Mouse (Mus musculus) right cerebral cortex, postnatal 36 days (tissue): Measurements from ENCODE around the gene Zfp287.
A peak's percentile ranks its signal among the peaks of the same experiment; 100 is the strongest.
"Not testable (repeated sequence)": the region's sequence is repeated elsewhere in the genome, so short reads cannot be mapped to it uniquely, and the experiment has no call there.

Source experiments
- DNase-seq, 2 experiments: peaks; one replicate each; pipeline ENCODE4 v3.0.0; 2022; ENCODE audit warnings: low spot score in 2 of 2, mixed read lengths in 1 of 2

Zfp287 gene

DNA sequence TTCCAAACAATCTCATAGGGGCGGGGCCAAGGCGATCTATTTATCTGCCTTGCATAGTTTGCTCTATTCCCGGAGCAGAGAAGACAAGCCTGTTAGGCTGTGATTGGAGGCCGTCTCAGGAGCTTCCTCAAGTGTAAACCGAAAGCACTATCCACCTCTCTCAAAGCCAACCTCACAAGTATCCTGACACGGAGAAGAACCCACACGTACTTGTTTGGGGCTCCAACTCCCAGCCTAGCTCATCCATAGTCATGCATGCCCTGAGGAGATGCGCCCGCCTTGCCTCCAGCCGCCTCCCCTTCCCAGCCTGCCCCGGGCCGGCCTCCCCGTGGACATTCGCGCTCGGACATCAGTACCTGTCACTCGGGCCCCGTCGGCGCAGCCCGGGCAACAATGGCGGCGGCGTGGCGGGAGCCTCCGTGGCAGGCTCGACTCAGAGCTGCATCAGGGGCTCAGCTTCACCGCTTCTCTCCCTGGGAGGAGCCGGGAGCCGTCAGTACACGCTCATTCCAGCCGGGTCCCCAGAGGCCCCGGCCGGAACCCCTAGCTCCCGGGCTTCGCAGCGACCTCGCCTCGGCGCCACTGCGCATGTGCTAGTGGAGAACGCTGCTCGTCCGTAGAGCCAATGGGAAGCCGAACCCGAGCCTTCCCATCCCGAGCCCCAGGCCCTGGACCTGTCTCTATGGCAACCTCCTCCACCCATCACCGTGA lies at the start of gene Zfp287:
TSS of gene Zfp287 (minus strand) at position 595 of the 711 bp plus-strand sequence.
- peak; percentile 89 to 92 for DNase-seq

DNA sequence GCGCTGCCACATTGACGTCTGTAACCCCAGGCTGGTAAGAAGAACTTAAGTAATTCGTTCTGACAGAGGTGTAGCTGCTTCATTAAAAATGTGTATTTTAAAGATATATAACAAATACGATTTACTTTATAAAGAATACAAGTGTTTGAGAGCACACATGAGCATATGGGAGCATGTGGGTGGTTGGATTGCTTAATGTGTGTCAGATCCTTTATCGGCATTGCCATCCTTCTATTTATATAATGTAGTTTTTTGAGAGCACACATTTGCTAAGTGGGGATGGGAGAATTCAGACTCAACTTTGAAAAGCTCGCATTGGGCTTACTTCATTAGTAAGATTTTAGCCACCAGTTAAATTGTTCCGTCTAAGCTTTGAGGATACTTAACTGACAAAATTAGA lies 44.8 kb upstream of the Zfp287 start:
- no peak for DNase-seq

DNA sequence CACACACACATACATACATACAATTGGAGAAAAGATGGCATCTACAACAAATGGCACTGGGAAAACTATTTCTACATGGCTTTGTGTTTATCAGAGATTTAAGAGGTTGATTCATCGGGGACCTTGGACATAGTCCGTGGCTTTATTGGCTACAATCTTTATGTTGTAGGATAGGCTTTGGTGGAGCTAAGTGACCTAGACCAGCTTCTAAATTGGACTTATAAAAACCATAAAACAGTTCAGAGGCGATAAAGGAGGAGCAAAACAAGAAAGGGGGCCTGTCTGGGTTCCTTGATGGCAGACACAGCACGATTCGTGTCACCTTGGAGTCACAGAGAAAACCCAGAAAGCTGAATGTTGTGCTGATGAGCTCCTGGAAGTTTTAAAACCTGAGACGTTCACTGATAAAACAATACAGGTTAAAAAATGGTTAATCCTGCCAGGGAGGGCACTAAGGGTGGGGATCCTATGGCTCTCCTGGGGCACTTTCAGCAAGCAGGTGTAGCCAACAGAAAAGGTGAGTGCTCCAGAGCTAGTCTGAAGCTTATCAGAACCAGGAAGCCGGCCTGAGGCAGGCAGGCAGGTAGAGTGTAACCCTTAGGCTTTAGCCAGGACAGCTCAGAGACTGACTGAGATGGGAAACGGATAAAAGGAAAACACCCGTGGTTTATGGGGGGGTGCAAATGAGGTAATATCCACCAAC lies 29.2 kb upstream of the Zfp287 start:
- DNase-seq: no peak

DNA sequence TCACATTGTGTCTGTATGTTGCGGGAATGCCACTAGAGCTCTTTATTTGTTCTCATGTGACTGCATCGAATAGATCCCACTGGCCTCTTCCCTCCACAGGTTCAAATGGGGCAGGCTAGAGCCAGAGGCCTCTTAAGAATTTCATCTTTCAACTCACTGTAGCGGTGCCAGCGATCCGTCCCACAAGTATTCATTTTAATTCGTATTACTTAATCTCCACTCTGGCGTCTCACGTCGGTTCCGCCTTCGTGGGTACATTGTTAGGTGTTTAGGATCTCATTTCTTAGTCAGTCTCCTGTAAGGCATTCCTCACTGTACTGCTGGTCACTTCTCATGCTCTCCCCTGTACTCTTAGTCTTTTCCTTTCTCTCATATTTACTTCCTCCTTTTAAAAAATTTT lies 26.8 kb upstream of the Zfp287 start:
- DNase-seq: no peak

GRCm38 (mm10) chr11:62757906-62758305 lies 26.2 kb upstream of the Zfp287 start:
- DNase-seq: no peak

- DNase-seq: no peak
Observed at GRCm38 (mm10) chr11:62757143-62757507, 25.4 kb upstream of the Zfp287 start.

DNA sequence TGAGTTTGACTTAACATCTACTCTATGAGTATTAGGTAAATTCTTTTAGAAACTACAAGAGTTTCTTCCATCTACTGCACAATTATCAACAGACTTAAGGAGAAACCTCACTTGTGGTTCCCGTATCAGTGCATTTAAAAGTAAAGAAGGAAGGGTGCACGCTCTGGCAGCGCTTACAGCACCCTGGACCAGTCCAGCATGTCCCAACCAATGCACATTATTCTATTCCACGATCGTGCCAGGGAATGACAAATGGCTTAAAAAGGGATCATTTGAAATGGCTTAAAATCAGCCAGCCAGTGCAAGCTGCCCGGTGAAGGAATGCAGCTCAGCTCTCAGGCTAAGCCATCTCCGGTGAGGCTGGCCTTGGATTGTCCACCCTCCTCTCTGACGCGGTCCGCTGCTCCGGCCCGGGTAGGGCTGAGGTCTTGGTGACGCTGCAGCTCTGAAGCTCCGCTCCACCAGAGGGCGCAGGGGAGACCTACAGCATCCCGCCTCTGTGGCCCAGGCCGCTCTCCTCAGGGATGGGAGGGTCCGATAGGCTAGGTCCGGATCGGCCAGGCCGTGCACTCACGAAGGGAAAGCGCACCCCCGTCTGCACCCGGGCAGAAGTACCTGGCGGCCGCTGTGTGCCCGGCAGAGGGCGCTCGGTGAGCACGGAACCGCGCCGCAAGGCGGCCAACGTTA lies 24.9 kb upstream of the Zfp287 start:
- peak; percentile 83 to 84 for DNase-seq

DNA sequence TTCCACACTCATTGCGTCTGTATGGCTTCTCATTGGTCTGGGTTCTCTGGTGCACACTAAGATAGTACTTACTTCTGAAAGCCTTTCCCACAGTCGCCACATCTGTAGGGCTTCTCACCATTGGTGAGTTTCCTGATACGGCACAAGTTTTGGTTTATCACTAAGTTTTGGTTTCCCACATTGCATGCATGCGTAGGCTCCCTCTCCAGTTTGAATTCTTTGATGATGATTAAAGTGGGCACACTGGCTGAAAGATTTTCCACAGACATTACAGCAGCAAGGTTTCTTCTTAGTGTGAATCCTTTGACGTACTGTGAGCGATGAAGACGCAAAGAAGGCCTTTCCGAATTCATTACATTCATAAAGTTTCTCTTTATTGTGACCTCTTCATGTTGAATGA lies 21.1 kb upstream of the Zfp287 start, which contains the start of gene Gm10428:
TSS of gene Gm10428 (plus strand) at position 321 of the 400 bp plus-strand sequence.
- no peak for DNase-seq

- no peak for DNase-seq
Observed at GRCm38 (mm10) chr11:62752191-62752590, 20.5 kb upstream of the Zfp287 start.

DNA sequence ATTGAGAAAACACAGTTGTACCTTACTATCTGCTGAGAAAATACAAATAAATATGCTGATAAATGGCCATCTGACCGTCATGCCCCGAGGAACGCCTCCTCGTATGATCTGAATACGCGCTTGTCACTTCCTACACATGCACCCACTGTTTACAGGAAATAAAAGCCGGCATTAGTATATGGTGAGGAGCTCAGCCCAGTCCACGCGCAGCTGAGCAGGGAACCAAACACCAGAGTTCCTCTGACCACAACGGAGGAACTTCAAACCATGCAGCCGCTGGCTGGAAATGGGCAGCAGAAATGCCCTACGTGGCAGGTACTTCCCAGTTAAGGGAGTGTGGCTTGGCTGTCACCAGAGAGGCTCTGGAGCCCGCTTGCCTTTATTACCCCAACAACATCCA lies 17.7 kb upstream of the Zfp287 start:
- not testable (repeated sequence) for DNase-seq

DNA sequence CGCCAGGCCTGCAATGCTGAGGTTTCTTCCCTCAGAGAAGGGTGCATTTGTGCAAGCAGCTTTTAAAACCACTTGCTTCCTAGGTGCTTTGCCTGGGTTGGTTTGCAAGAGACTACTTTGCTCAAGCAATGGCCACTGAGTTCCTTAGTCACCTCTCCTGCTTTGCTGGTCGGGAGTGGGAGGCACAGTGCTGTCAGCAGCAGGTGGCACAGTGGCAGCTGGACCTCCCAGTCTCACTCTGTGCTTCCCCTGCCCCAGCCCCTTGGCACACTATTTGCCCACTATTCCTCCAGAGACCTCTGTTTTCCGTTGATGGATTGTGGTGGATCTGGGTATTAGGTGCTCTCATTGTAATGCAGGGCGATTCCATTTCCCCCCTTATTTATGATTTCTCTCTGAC lies 16.4 kb upstream of the Zfp287 start:
- DNase-seq: no peak

GRCm38 (mm10) chr11:62747227-62747626 lies 15.5 kb upstream of the Zfp287 start:
- DNase-seq: no peak

- DNase-seq: peak; percentile 59 to 64
Observed at GRCm38 (mm10) chr11:62746001-62746533, 14.4 kb upstream of the Zfp287 start.

DNA sequence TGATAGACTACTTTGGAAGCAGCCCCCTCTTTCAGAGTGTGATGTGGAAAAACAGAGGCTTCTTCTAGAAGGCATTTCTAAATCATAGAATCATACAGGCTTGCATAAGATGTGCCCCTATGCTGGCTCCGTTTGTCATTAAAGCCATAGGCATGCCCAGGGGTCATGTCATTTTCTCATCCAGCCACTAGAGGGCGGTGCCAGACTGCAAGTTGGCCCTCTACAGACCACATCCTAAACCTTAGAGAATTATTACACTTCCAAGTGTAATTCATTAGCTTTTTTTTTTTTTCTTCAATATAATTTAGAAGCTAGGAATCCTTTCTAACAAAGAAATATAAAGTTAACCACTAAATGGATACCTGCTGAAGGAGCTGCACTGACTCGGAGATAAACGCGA lies 12.4 kb upstream of the Zfp287 start:
- peak; percentile 37 to 54 for DNase-seq

DNA sequence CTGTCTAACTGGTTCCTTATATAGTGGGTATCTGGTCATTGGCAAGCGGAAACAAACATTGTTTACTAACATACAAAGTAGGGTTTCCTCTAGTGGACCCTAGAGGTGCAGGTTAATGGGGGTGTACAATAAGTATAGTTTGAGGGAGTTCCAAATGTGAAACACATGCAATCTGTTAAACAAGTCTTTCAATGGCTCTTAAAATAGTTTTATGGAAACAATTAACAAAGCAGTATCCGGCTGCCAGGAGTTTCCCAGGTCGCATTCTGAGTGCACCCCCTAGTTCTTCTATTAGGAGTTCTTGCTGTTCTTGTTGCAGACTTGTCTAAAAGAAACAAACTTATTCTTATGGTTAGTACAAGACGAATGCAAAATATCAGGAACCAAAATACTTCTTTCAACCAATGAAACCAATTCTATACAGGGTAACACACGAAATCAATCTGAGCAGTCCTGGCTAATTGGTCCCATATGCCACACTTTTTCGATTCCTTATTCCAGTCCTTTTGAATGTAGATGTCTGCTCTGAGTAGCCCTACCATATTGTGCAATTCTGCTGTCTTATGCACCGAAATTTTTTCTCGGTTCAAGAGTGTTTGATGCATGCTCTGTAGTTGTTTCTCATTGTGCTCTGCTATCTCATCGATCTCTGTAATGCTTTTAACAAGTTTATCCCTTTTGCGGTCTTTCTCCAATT lies 10.7 kb upstream of the Zfp287 start:
- DNase-seq: no peak

DNA sequence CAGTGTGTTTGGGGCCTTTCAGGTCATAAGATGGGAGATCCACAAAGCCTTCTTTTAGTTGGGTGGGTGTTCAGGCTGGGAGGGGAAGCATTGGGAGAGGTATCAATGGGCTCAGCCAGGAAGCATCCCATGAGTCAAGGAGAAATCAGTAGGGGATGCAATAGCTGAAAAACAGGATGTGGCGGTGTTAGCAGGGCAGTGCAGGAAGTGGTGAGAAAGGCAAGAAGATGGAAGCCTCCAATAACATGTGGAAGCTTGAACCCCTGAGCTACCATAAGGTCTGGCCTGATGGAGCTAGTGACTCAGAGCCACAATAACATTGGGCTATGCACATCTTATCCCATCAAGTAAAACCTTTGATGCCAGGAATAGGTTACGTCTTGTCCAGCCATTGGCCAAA lies 9.5 kb upstream of the Zfp287 start:
- no peak for DNase-seq

DNA sequence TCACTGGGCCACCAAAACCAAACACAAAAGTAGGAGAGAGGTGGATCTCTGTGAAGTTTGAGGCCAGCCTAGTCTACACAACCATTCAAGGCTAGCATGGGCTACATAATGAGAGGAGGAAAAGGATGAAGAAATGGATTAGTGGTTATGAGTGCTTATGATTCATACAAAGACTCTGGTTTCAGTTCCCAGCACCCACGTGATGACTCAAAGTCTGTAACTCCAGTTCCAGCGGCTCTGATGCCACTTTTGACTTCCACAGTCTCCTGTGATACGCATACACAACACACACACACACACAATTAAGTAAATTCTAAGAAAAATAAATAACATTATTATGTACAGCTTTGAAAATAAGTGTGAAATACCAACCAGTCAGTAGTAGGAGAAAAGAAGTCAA lies 960 bp upstream of the Zfp287 start:
- no peak for DNase-seq

DNA sequence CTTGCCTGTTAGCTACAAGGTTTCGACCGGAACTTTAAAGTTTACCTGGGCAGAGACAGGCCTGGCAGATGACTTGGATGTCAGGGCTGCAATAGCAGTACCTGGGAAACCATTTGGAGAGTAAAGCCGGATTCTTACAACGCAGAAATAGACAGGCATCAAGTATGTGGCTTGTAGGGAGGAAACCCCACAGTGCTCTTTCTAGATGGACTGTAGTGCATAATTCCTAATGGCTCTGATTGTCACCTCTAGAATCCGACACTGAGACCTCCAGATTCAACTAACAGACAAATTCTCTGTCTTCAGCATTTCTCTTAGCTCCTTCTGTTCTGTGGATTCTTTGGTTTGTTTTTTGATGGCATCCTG lies 300 bp upstream of the Zfp287 start:
- no peak for DNase-seq

GRCm38 (mm10) chr11:62728276-62728675 lies 3.4 kb downstream of the Zfp287 start:
- no peak for DNase-seq

- no peak for DNase-seq
Observed at GRCm38 (mm10) chr11:62710657-62711056, 21.0 kb downstream of the Zfp287 start.

DNA sequence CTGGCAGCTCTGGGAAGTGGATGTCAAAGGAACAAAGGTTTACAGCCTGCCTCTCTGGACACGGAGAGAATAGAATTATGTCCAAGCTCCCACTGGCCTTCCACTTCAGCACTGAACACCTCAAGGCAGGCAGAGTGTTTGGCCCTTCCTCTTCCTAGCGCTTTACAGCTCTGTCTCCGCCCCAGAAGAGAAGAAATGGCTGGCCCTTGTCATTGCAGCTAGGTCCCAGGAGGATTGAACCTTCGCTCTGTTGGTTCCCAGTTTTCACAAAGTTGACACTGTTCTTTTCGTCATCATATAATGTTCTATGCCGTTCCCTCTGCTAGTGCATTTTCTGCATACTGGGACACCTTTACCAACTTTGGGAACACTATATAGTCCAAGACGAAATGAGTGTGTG lies 23.5 kb downstream of the Zfp287 start:
- no peak for DNase-seq

- DNase-seq: no peak
Observed at GRCm38 (mm10) chr11:62706141-62706540, 25.6 kb downstream of the Zfp287 start.
